Mouse (Mus musculus): ENCODE measurements around the gene Myh14.

GRCm38 (mm10) chr7:44705086-44705485 lies 34.4 kb upstream of the Myh14 start:
- peak; percentile 17; the same call in 1 of the 2 replicates for TF ChIP-seq CTCF (conservative IDR thresholded peaks at IDR 0.05; ENCODE audit: low read length)
- no peak for TF ChIP-seq POU5F1 (IDR thresholded peaks at IDR 0.05; ENCODE audit: borderline replicate concordance, low read length)
- no peak for TF ChIP-seq NANOG (IDR thresholded peaks at IDR 0.05; ENCODE audit: borderline replicate concordance, low read length)

Measured in E14TG2a.4 (cell line).